Mouse (Mus musculus) spleen, adult 2 months (tissue): ENCODE results near the gene Tspoap1.

ENCODE experiments used
- CTCF ChIP-seq: fragments of 200-500 bp; IDR thresholded peaks from 2 replicates; pipeline ENCODE4 v1.5.1; 2011; ENCODE audit warnings: mild to moderate bottlenecking, inconsistent platforms; ENCODE audit not compliant: insufficient read depth, insufficient read length, insufficient replicate concordance; ENCODE audit errors: extremely low read depth
- POLR2A ChIP-seq: fragments of 200-500 bp; IDR thresholded peaks from 2 replicates; pipeline ENCODE4 v1.6.1; 2011; ENCODE audit warnings: low read depth, low read length, inconsistent platforms

DNA sequence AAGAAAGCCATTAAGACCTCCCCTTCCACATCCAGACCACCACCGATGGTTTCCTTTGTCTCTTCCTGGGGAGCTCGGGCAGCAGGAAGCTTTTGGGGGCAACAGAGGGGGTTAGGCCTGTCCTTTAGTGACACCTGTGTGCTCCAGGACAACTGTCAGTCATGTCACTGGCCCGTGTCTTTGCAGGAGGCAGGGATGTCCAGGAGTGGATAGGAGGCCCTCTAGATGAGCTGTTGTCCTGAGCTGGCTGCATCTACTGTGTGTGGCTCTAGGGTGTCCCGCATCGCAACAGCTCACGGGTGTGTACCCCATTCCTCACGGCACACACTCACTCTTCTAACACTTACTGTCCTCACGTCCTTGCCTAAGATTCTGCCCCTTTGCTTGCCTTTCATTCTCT lies 7.1 kb upstream of the Tspoap1 start:
- TF ChIP-seq CTCF (no peak), POLR2A (no peak)
